Mouse (Mus musculus): ENCODE results near the gene Myl3.

The Myl3 gene

DNA sequence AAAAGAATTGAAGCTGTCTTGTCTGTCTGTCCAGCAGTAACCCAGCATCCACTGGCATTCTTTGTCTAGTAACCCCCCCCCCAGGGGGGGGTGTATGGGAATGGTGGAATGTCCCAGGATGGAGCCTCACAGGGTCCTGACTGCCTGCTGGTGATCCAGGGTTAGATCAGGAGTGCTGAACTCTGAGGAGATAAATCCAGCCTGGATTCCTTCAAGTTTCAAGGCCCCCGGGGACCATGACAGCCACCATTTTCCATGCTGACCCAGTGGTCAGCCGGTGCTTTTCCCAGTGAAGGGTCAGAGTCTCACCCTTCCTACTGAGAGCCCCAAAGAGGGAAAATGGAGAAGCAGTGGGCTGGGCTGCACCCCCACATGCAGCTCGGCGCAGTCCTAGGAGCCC, 9.8 kb upstream of the Myl3 start:
- no peak for DNase-seq

DNA sequence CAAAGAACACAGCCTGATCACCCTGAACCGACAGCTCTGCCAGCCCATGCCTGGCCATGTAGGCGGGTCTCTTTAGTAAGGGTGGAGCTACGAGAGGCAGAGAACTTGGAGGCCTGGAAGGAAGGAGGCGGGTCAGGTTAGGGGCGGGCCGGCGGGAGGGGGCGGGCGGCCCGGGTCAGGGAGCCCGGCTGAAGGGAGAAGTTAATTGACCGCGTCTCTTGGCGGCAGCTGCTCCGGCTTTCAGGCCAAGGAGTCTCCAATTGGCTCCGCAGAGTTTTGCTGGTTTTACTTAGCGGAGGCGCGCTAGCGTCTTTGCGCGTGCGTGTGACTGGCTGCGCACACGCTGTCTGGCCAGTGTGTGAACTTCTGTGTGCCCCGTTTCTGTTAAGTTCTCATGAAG, 9.0 kb upstream of the Myl3 start:
- DNase-seq = peak; percentile 85

DNA sequence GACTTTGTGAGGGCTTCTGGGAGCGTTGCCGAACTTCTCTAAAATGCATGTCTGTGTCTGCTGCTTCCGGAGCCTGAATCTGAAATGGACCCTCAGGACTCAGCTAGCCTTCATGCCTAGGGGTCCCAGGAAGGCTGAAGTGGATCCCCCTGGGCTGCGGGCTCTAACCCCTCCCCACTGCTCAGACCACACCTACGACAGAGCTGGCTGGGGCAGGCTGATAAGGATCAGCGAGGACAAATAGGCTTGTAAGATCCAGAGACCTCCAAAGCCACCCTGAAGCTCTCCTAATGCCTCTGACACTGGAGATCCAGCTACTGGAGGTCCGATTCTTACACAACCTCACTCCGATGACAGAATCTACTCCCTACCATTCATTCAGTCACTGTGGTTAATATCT, 8.6 kb upstream of the Myl3 start:
- no peak for DNase-seq

DNA sequence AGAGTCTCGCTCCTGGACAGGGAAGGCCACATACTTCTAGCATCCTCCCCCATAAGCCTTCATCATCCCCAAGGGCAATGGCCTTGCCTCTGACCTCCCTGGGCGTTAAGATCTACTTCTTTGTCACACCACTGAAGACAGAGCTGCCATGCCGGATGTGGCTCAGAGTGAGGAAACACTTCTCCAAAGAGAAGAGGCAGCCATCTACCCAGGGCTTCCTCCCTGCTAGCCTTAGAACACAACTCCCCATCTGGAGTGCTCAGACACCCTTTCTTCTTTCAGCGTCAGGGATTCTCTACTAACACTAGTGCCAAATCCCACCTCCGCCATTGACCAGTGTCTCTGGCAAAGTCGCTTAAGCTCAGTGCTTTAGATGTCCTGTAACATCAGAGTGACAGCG, 7.5 kb upstream of the Myl3 start:
- DNase-seq = no peak

GRCm38 (mm10) chr9:110736362-110736761, 5.3 kb upstream of the Myl3 start:
- no peak for DNase-seq

GRCm38 (mm10) chr9:110738054-110738453, 3.6 kb upstream of the Myl3 start:
- DNase-seq = no peak

DNA sequence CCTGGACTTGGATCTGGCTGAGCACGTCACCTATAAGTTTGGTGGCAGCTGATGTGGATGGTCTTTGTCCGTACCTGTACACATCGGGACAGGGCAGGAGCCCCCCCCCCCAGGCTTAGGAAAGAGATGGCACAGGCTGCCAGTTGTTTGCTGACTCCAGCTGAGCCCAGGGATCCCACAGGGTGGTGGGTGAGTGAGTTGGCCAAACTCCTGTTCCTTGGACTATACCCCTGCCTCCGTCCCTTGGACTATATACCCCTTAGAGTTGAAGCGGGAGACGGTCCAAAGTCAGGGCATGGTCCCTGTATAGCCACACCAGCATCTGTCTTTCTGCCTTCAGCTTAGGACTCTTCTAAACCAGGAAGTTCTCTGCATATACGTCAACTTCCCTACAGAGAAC, 1.7 kb upstream of the Myl3 start:
- DNase-seq = no peak

GRCm38 (mm10) chr9:110742295-110742950, 762 bp downstream of the Myl3 start:
- DNase-seq = peak; percentile 55

DNA sequence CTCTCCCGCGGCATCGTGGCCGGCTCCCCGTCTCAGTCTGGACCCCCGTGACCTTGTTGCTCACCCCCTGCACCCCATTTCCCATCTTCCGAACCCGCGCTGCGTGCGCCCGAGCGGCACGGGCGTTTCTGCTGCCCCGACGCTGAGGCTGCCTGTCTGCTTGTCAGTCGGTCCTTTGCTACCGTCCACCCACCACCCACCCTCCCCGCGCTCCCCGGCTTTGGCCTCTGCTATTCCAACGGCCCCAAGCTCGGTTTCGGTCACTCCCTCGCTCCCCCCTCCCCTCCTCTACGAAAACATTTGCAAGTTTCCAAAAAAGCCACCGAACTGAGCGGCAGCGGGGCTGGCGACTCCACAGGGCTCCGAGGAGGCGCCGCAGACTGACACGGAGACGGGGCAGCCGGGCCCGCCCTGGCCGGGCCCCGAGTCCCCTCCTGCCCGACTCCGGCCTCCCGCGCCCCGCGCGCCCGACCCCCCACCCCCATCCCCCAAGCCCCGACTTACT, 1.3 kb downstream of the Myl3 start:
- peak; percentile 61 for DNase-seq

DNA sequence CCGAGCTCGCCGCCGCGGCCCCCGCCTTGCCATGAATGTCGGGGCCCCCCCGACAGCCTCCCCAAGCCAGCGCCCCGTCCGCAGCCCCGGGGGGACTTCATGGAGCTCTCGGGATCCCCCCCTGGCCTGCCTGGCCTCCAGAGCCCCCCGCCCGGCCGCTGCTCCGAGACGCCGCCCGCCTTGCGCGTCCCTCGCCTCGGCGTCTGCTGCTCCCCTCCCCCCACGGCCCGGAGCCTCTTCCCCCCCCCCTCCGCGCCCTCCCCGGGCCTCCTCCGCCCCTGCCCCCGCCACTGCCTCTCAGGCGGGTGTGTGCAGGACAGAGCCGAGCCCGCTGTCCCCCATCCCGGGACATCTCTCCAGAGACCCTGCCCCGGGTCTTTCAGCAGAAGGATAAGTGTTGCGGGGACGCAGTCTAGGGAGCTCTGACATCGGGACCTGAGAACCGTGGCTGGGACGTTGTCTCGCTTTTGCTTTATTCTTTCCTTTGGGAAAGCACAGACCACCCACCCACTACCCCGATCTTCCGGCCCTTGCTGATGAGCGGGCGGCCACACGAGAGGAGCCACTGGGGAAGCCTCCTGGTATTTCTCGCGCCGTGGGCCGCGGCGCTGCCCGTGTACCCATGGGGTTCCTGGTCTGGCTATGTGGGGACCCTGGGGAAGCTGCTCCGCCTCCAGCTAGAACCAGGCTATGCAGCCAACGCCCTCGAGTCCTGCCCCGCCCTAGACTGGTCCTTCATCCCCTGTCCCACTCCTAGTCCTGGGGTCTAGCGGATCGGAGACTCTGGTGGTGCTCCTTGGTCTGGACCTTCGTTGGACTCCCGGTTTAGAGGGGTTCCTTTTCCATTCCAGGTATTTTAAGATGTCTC, 2.0 kb downstream of the Myl3 start:
- DNase-seq = peak; percentile 63

GRCm38 (mm10) chr9:110745752-110746151, 4.1 kb downstream of the Myl3 start:
- DNase-seq = peak; percentile 76

DNA sequence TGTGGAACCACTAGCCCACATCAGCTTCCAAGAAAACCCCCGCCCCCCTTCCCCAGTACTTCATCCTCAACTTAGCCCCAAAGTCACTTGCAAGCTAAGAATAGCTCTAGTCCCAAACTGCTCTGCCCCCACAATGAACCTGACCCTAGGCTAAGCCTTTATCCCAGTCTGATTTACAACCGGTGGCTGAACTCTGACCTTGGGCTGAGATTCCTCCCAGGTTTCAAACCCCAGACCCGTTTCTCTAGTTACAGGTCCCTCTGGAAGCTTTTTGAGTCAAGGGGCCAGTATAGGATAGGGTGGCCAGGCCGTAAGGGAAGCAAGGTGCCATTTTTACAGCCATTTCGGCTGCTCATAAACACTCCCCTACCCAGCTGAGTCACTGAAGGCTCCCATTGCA, 4.6 kb downstream of the Myl3 start:
- peak; percentile 53 for DNase-seq

GRCm38 (mm10) chr9:110746961-110747360, 5.3 kb downstream of the Myl3 start, which contains the start of gene Pth1r:
Gene Pth1r, minus strand, starts transcription at chr9:110747145.
- peak; percentile 66 for DNase-seq

GRCm38 (mm10) chr9:110748451-110748850, 6.8 kb downstream of the Myl3 start:
- DNase-seq = peak; percentile 80

DNA sequence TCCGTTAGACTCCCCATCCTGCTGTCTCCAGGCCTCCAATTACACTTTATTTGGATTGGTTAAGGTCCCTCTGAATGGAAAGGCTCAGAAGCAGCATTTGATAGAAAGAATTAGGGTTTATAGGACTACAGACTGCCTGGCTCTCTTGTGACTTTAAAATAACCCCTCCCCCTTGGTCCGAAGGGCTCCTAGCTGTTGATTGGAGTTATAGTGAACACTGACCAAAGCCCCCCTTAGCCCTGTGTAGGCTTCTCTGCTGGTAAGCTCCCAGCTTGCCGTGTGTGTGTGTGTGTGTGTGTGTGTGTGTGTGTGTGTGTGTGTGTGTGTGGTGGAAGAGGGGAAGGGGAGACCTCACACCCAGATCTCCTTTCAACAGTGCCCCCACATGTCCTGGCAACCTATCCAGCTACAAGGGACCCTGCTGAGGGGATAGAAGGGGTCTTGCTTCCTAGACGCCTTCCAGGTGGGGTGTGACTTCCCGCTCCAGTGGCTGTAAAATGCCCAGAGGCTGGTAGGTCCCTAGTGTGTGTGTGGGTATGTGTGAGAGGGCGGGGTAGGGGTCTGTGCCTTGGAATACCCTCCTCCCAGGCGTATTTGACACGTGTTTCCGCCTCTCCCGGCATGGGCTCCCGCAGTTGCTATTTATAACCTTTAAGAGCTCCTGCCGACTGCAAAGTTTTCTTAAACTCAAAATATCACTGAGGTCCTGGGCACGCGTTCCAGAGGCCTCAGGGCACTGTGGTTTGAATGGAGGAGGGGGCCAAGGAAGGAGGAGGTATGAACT, 8.9 kb downstream of the Myl3 start:
- DNase-seq = peak; percentile 27

GRCm38 (mm10) chr9:110751412-110751811, 9.8 kb downstream of the Myl3 start:
- DNase-seq = no peak

DNA sequence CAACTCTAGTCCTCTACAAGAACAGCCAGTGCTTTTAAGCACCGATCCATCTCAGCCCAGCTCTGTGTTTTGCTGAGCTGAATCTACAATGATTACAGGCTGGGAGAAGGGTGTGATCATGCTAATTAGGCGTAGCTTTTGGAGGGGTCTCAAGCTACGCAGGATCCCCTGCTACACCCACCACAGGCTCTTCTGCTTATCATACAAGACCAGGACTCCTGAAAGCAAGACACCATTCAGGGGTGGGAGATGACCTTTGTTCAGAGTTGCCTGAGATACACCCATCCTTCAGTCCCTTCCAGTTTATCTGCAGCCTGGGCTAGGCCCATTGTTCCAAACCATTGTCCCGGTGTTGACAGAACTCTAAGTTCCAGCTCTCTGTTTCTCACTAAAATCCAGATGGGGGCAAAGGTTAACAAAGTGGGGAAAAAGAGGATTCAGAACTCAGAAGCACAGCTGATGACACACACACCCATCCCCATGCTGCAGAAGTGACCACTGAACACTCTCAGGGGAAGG, 11.3 kb downstream of the Myl3 start:
- DNase-seq = no peak

DNA sequence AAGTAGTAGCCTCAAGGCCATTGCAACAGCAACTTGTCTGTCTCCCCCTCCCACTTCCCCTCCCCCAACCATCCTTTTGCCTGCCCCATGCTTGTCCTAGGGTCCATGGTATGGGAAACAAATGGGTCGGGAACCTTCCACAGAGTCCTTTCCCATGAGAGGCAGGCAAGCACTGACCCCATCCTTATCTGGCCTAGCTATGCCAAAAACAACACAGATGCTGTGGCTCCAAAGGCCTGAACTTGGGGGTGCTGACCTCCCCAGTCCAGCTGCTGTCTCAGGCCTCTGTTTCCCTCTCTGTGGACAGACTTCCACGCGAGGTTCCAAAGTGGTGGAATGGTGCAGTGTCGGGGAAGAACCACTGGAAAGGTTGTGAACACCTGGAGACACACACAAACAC, 12.1 kb downstream of the Myl3 start:
- DNase-seq = peak; percentile 7

GRCm38 (mm10) chr9:110757816-110758215, 16.2 kb downstream of the Myl3 start:
- no peak for DNase-seq

- peak; percentile 76 for DNase-seq
Observed at GRCm38 (mm10) chr9:110758605-110759004, 16.9 kb downstream of the Myl3 start.

DNA sequence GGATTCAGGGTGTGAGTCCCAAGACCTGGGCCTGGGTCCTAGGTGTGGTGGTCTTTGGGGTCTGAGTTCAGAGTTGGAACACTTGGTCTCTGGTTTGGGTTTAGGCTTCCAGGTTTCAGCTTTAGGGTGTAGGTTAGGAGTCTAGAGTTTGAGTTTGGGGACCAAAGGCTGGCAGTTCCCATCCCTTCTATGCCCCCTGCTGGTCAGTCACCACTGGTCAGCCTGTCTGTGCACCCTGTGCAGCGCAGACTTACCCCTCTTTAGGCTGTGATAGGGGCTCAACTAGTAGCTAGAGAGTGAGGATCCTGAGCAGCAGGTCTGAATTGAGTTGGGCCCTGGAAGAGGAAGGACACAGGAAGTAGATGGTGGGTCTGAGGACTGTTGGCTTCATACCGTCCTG, 17.6 kb downstream of the Myl3 start:
- DNase-seq = peak; percentile 83

GRCm38 (mm10) chr9:110760886-110761285, 19.2 kb downstream of the Myl3 start:
- DNase-seq = no peak

DNA sequence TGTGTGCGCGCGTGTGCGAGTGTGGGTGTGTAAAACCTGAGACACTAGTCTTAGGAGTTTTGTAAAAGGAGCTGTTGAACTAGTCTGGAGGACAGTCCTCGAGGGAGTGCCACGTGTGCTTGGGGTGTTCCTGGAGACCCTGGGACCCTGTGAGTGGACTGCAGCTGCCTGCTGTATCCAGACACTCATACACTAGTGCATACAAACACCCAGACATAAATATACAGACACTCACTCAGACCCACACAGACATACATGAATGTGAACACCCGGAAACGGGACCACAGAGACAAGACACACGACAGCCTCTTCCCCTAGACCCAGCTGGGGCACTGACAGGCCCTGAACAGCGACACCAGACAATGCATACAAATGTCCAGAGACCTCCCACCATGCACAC, 21.1 kb downstream of the Myl3 start:
- no peak for DNase-seq

Measured in kidney, adult 18-20 months (tissue).